Mouse (Mus musculus): ENCODE measurements around the gene G6pc3.
A peak's percentile ranks its signal among the peaks of the same experiment; 100 is the strongest.

G6pc3 gene

GRCm38 (mm10) chr11:102221243-102221953 lies 32.0 kb downstream of the G6pc3 start:
- TF ChIP-seq GATA4 (IDR thresholded peaks at IDR 0.05; ENCODE audit: insufficient replicate concordance, low read length), result no peak

- no peak for TF ChIP-seq GATA4 (IDR thresholded peaks at IDR 0.05; ENCODE audit: insufficient replicate concordance, low read length)
Measured at GRCm38 (mm10) chr11:102221954-102222351, 32.5 kb downstream of the G6pc3 start.

- no peak for TF ChIP-seq GATA4 (IDR thresholded peaks at IDR 0.05; ENCODE audit: insufficient replicate concordance, low read length)
Measured at GRCm38 (mm10) chr11:102223166-102223565, 33.7 kb downstream of the G6pc3 start.

GRCm38 (mm10) chr11:102224686-102225085 lies 35.3 kb downstream of the G6pc3 start:
- TF ChIP-seq GATA4 (IDR thresholded peaks at IDR 0.05; ENCODE audit: insufficient replicate concordance, low read length), result peak; percentile 56; the same call in 1 of the 2 replicates

GRCm38 (mm10) chr11:102225221-102225620 lies 35.8 kb downstream of the G6pc3 start:
- no peak for TF ChIP-seq GATA4 (IDR thresholded peaks at IDR 0.05; ENCODE audit: insufficient replicate concordance, low read length)

GRCm38 (mm10) chr11:102226067-102226978 lies 36.9 kb downstream of the G6pc3 start:
- no peak for TF ChIP-seq GATA4 (IDR thresholded peaks at IDR 0.05; ENCODE audit: insufficient replicate concordance, low read length)

- TF ChIP-seq GATA4 (IDR thresholded peaks at IDR 0.05; ENCODE audit: insufficient replicate concordance, low read length), result no peak
Measured at GRCm38 (mm10) chr11:102227270-102228190, 38.1 kb downstream of the G6pc3 start.

- TF ChIP-seq GATA4 (IDR thresholded peaks at IDR 0.05; ENCODE audit: insufficient replicate concordance, low read length), result no peak
Measured at GRCm38 (mm10) chr11:102228191-102228545, 38.7 kb downstream of the G6pc3 start.

- no peak for TF ChIP-seq GATA4 (IDR thresholded peaks at IDR 0.05; ENCODE audit: insufficient replicate concordance, low read length)
Measured at GRCm38 (mm10) chr11:102228646-102229268, 39.3 kb downstream of the G6pc3 start.

GRCm38 (mm10) chr11:102229331-102229953 lies 40.0 kb downstream of the G6pc3 start:
- TF ChIP-seq GATA4 (IDR thresholded peaks at IDR 0.05; ENCODE audit: insufficient replicate concordance, low read length), result no peak

- TF ChIP-seq GATA4 (IDR thresholded peaks at IDR 0.05; ENCODE audit: insufficient replicate concordance, low read length), result no peak
Measured at GRCm38 (mm10) chr11:102230006-102230741, 40.8 kb downstream of the G6pc3 start, which contains the start of gene Hdac5. Gene Hdac5 (minus strand): TSS chr11:102230166.

- TF ChIP-seq GATA4 (IDR thresholded peaks at IDR 0.05; ENCODE audit: insufficient replicate concordance, low read length), result no peak
Measured at GRCm38 (mm10) chr11:102236022-102236421, 46.6 kb downstream of the G6pc3 start.

- TF ChIP-seq GATA4 (IDR thresholded peaks at IDR 0.05; ENCODE audit: insufficient replicate concordance, low read length), result no peak
Measured at GRCm38 (mm10) chr11:102240636-102241035, 51.2 kb downstream of the G6pc3 start.
